Mouse (Mus musculus): ENCODE data around the gene Homer1. TPM values are rescaled to one million over a fixed set of nuclear protein-coding genes. Genes with fewer than 3 reads are reported as not detected.

Homer1 gene
- polyA plus RNA-seq, 1 experiment from 2014 or later: 12.3 TPM

DNA sequence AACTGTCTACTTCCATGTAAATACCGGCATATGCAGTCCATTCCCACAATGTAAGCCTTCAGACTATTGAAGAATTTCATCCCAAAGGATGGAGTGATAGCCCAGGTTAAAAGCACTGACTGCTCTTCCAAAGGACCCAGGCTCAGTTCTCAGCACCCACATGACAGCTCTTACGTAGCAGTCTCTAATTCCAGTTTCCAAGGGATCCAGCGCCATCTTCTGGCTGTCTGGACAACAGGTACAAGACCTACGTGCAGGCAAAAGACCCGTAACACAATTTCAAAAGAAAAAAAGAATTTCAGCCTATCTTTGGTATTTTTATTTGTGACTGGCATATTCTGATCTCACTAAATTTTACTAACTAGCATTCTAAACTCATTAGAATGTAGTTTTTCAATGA lies 75.0 kb downstream of the Homer1 start:
- no peaks in the 10 kb centered on the region for H3K27me3 ChIP-seq (ENCODE audit: control insufficient read depth, insufficient read depth, low read length)
- ATAC-seq (replicated peaks; ENCODE audit: low FRiP score): no peak

GRCm38 (mm10) chr13:93378493-93378892 lies 79.1 kb downstream of the Homer1 start:
- H3K4me2 ChIP-seq (ENCODE audit: low read depth, low read length, severe bottlenecking): no peak overlapping the region
- no peaks in the 10 kb centered on the region for H3K36me3 ChIP-seq (ENCODE audit: control insufficient read depth, insufficient read depth, low read length)
- DNase-seq (ENCODE audit: low spot score) (no peak), ATAC-seq (replicated peaks; ENCODE audit: low FRiP score) (no peak)
- H3K4me3 ChIP-seq (ENCODE audit: low read depth, low read length): no peak overlapping the region
- no peaks in the 10 kb centered on the region for H3K27me3 ChIP-seq (ENCODE audit: control insufficient read depth, insufficient read depth, low read length)
- no peak overlapping the region for H3K27ac ChIP-seq (ENCODE audit: low read depth, low read length)
- H3K9me3 ChIP-seq (ENCODE audit: control insufficient read depth, low read length): no peaks in the 10 kb centered on the region
- no peak overlapping the region for H3K9ac ChIP-seq (ENCODE audit: low read length)
- WGBS: 93% methylated on average over 1 of the region's 1 CpGs
- H3K4me1 ChIP-seq (replicated peaks; ENCODE audit: control insufficient read depth, insufficient read depth, low read length): no peaks in the 10 kb centered on the region

More for the DNA sequence above, 75.0 kb downstream of the Homer1 start:
- no peaks in the 10 kb centered on the region for H3K36me3 ChIP-seq (ENCODE audit: control insufficient read depth, insufficient read depth, low read length)
- no peak overlapping the region for H3K4me2 ChIP-seq (ENCODE audit: low read depth, low read length, severe bottlenecking)
- DNase-seq (ENCODE audit: low spot score): no peak
- 85% methylated on average over 5 of the region's 5 CpGs for WGBS
- H3K9me3 ChIP-seq (ENCODE audit: control insufficient read depth, low read length): no peaks in the 10 kb centered on the region
- no peak overlapping the region for H3K4me3 ChIP-seq (ENCODE audit: low read depth, low read length)
- H3K9ac ChIP-seq (ENCODE audit: low read length): no peak overlapping the region
- H3K27ac ChIP-seq (ENCODE audit: low read depth, low read length): no peak overlapping the region
- no peaks in the 10 kb centered on the region for H3K4me1 ChIP-seq (replicated peaks; ENCODE audit: control insufficient read depth, insufficient read depth, low read length)

DNA sequence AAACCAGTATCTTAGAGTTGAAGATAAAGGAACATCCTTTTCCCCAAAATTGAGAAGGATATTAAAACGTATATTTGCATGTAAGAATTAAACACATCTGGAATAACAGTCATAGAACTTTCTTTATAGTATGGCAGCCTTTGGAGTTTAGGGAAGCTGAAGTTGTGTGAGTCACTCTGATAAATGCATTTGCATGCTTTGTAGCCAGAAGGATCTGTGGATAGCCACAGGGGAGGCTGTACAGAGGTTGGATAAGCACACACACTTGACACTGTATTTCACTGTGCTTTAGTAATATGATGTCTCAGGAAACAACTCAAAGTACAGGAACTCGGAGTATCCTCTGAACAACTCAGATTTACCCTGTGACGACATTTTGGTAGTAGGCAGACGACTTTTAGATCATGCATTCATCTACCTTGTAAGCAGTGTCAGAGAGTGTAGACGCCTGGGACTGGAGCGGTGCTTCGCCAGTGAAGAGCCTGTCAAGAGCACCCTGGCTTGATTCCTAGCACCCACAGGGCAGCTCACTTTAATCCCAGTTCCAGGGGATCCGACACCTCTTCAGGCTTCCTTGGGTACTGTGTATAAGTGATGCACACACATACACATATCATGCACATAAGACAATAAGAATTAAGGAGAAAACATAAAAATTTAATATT lies 81.1 kb downstream of the Homer1 start:
- Histone ChIP-seq H3K4me1 (replicated peaks; ENCODE audit: control insufficient read depth, insufficient read depth, low read length) (no peaks in the 10 kb centered on the region), H3K4me2 (ENCODE audit: low read depth, low read length, severe bottlenecking) (no peak overlapping the region), H3K27ac (ENCODE audit: low read depth, low read length) (no peak overlapping the region), H3K36me3 (ENCODE audit: control insufficient read depth, insufficient read depth, low read length) (no peaks in the 10 kb centered on the region), H3K9ac (ENCODE audit: low read length) (no peak overlapping the region), H3K9me3 (ENCODE audit: control insufficient read depth, low read length) (no peaks in the 10 kb centered on the region), H3K27me3 (ENCODE audit: control insufficient read depth, insufficient read depth, low read length) (no peaks in the 10 kb centered on the region), H3K4me3 (ENCODE audit: low read depth, low read length) (no peak overlapping the region)
- no peak for DNase-seq (ENCODE audit: low spot score)
- WGBS: 94% methylated on average over 8 of the region's 8 CpGs
- no peak for ATAC-seq (replicated peaks; ENCODE audit: low FRiP score)

DNA sequence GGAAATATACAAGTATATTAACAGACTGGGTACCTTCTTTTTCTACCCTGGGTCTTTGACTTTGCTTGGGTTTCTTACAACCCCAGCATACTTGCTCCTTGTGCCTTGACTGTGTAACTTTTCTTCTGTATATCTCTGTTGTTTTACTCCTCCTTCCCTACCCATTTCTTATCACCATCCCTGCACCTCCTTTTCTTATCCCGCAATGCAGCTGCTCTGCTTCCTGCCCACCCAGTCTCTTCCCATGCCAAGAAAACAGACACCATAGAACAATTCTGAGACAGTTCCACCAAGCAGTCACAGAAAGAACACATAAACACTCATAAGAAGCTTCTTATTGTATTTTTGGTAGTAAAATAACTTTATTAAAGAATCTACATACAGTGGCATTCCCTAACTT lies 81.9 kb downstream of the Homer1 start:
- Histone ChIP-seq H3K9ac (ENCODE audit: low read length) (no peak overlapping the region), H3K36me3 (ENCODE audit: control insufficient read depth, insufficient read depth, low read length) (no peaks in the 10 kb centered on the region), H3K4me3 (ENCODE audit: low read depth, low read length) (no peak overlapping the region), H3K4me2 (ENCODE audit: low read depth, low read length, severe bottlenecking) (no peak overlapping the region), H3K9me3 (ENCODE audit: control insufficient read depth, low read length) (no peaks in the 10 kb centered on the region), H3K4me1 (replicated peaks; ENCODE audit: control insufficient read depth, insufficient read depth, low read length) (no peaks in the 10 kb centered on the region), H3K27me3 (ENCODE audit: control insufficient read depth, insufficient read depth, low read length) (no peaks in the 10 kb centered on the region), H3K27ac (ENCODE audit: low read depth, low read length) (no peak overlapping the region)
- WGBS: 85% methylated on average over 1 of the region's 1 CpGs
- DNase-seq (ENCODE audit: low spot score): no peak
- no peak for ATAC-seq (replicated peaks; ENCODE audit: low FRiP score)

GRCm38 (mm10) chr13:93383092-93383491 lies 83.7 kb downstream of the Homer1 start:
- H3K4me3 ChIP-seq (ENCODE audit: low read depth, low read length): no peak overlapping the region
- H3K4me2 ChIP-seq (ENCODE audit: low read depth, low read length, severe bottlenecking): no peak overlapping the region
- no peak overlapping the region for H3K27ac ChIP-seq (ENCODE audit: low read depth, low read length)
- WGBS: 90% methylated on average over 5 of the region's 5 CpGs
- DNase-seq (ENCODE audit: low spot score) (no peak), ATAC-seq (replicated peaks; ENCODE audit: low FRiP score) (no peak)
- H3K4me1 ChIP-seq (replicated peaks; ENCODE audit: control insufficient read depth, insufficient read depth, low read length): no peaks in the 10 kb centered on the region
- no peaks in the 10 kb centered on the region for H3K27me3 ChIP-seq (ENCODE audit: control insufficient read depth, insufficient read depth, low read length)
- H3K9ac ChIP-seq (ENCODE audit: low read length): no peak overlapping the region
- H3K9me3 ChIP-seq (ENCODE audit: control insufficient read depth, low read length): no peaks in the 10 kb centered on the region
- H3K36me3 ChIP-seq (ENCODE audit: control insufficient read depth, insufficient read depth, low read length): no peaks in the 10 kb centered on the region

DNA sequence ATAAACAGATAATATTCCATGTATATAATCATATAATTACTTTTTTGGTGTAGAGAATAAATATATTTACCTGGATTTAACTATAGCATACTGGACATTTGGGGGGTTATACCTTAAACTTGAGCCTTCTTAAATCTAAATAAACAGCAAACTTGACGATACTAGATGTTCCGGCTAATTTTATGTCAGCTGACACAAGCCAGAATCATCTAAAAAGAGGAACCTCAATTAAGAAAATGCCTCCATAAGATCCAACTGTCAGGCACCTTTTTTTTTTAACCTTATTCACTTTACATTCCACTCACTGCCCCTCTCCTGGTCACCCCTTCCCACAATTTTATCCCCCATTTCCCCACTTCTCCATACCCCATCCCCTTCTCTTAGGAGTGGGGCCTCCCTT lies 84.2 kb downstream of the Homer1 start:
- no peak overlapping the region for H3K4me2 ChIP-seq (ENCODE audit: low read depth, low read length, severe bottlenecking)
- no peak for ATAC-seq (replicated peaks; ENCODE audit: low FRiP score)
- WGBS: 91% methylated on average over 2 of the region's 2 CpGs
- no peaks in the 10 kb centered on the region for H3K36me3 ChIP-seq (ENCODE audit: control insufficient read depth, insufficient read depth, low read length)
- no peaks in the 10 kb centered on the region for H3K9me3 ChIP-seq (ENCODE audit: control insufficient read depth, low read length)
- no peak overlapping the region for H3K27ac ChIP-seq (ENCODE audit: low read depth, low read length)
- H3K4me3 ChIP-seq (ENCODE audit: low read depth, low read length): no peak overlapping the region
- no peaks in the 10 kb centered on the region for H3K4me1 ChIP-seq (replicated peaks; ENCODE audit: control insufficient read depth, insufficient read depth, low read length)
- H3K27me3 ChIP-seq (ENCODE audit: control insufficient read depth, insufficient read depth, low read length): no peaks in the 10 kb centered on the region
- H3K9ac ChIP-seq (ENCODE audit: low read length): no peak overlapping the region
- DNase-seq (ENCODE audit: low spot score): no peak

GRCm38 (mm10) chr13:93384481-93384880 lies 85.0 kb downstream of the Homer1 start:
- Histone ChIP-seq H3K36me3 (ENCODE audit: control insufficient read depth, insufficient read depth, low read length) (no peaks in the 10 kb centered on the region), H3K9me3 (ENCODE audit: control insufficient read depth, low read length) (no peaks in the 10 kb centered on the region), H3K4me2 (ENCODE audit: low read depth, low read length, severe bottlenecking) (no peak overlapping the region), H3K4me3 (ENCODE audit: low read depth, low read length) (no peak overlapping the region), H3K4me1 (replicated peaks; ENCODE audit: control insufficient read depth, insufficient read depth, low read length) (no peaks in the 10 kb centered on the region), H3K27ac (ENCODE audit: low read depth, low read length) (no peak overlapping the region), H3K27me3 (ENCODE audit: control insufficient read depth, insufficient read depth, low read length) (no peaks in the 10 kb centered on the region), H3K9ac (ENCODE audit: low read length) (no peak overlapping the region)
- ATAC-seq (replicated peaks; ENCODE audit: low FRiP score): no peak
- no peak for DNase-seq (ENCODE audit: low spot score)
- WGBS: 81% methylated on average over 1 of the region's 1 CpGs

DNA sequence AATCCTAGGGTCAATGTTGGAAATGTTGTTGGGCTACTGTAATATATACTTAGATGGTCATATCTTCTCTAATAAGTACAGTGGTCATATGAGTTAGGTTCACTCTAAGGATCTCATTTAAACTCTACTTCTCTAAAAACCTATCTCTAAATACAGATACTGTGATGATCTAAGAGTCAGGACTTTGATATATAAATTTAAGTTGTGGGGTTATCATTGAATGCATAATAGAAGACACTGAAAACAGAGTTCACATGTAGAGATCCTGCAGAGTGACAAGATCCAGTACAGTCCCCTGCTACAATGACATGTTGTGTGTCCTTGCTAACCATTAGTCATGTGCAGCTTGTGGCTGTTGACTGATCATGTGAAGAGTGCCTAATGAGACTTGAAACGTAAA lies 85.7 kb downstream of the Homer1 start:
- 100% methylated on average over 1 of the region's 1 CpGs for WGBS
- no peaks in the 10 kb centered on the region for H3K4me1 ChIP-seq (replicated peaks; ENCODE audit: control insufficient read depth, insufficient read depth, low read length)
- H3K9ac ChIP-seq (ENCODE audit: low read length): no peak overlapping the region
- no peak overlapping the region for H3K27ac ChIP-seq (ENCODE audit: low read depth, low read length)
- H3K27me3 ChIP-seq (ENCODE audit: control insufficient read depth, insufficient read depth, low read length): no peaks in the 10 kb centered on the region
- DNase-seq (ENCODE audit: low spot score) (no peak), ATAC-seq (replicated peaks; ENCODE audit: low FRiP score) (no peak)
- H3K4me3 ChIP-seq (ENCODE audit: low read depth, low read length): no peak overlapping the region
- no peak overlapping the region for H3K4me2 ChIP-seq (ENCODE audit: low read depth, low read length, severe bottlenecking)
- no peaks in the 10 kb centered on the region for H3K36me3 ChIP-seq (ENCODE audit: control insufficient read depth, insufficient read depth, low read length)
- no peaks in the 10 kb centered on the region for H3K9me3 ChIP-seq (ENCODE audit: control insufficient read depth, low read length)

- no peak overlapping the region for H3K4me3 ChIP-seq (ENCODE audit: low read depth, low read length)
- H3K9ac ChIP-seq (ENCODE audit: low read length): no peak overlapping the region
- no peaks in the 10 kb centered on the region for H3K9me3 ChIP-seq (ENCODE audit: control insufficient read depth, low read length)
- no peak overlapping the region for H3K4me2 ChIP-seq (ENCODE audit: low read depth, low read length, severe bottlenecking)
- DNase-seq (ENCODE audit: low spot score) (no peak), ATAC-seq (replicated peaks; ENCODE audit: low FRiP score) (no peak)
- WGBS: 85% methylated on average over 5 of the region's 5 CpGs
- H3K4me1 ChIP-seq (replicated peaks; ENCODE audit: control insufficient read depth, insufficient read depth, low read length): no peaks in the 10 kb centered on the region
- H3K27me3 ChIP-seq (ENCODE audit: control insufficient read depth, insufficient read depth, low read length): no peaks in the 10 kb centered on the region
- H3K36me3 ChIP-seq (ENCODE audit: control insufficient read depth, insufficient read depth, low read length): no peaks in the 10 kb centered on the region
- no peak overlapping the region for H3K27ac ChIP-seq (ENCODE audit: low read depth, low read length)
These were observed 88.0 kb downstream of the Homer1 start for GRCm38 (mm10) chr13:93387440-93387839.
